Mouse (Mus musculus) kidney, postnatal 36 days (tissue): ENCODE results near the gene Pole2.

Experiments used
- DNase-seq, 2 experiments: peaks; one replicate each; pipeline ENCODE4 v3.0.0; 2021 to 2022; ENCODE audit warnings: mixed read lengths in 2 of 2

Pole2 gene

DNA sequence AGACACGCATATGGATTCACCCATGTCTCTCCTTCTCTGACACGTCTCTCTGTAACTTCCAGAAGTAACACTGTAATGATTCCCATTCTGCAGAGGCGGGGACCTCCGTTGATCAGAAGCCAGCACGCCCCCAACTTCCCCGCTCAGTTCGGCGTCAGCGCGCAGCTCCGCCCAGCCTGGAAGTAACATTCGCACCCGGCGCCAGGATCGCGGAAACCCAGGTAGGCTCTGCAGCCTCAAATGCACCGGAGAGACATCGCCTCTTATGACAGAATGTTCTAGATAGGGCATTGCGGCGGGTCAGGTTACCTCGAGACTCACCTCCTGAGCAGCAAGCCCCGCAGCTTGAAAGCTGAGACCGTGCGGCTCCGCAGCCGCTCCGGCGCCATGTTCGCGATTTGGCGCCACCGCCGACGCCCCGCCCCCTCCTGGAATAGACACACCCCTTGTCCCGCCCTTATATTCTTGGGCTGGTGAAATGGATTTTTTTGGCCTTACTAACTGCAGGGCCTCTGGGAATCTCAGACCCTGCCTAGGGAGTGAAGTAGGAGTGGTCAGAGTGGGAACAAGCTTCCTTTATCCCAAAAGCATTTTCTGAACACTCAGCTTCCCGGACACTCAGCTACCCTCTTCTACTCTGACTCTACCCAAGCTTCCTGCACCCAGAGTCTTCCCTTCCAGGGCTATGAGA lies at the start of gene Pole2:
Gene Pole2 (minus strand): TSS at position 420 of the 691 bp plus-strand sequence.
- peak; percentile 87 to 95 for DNase-seq

DNA sequence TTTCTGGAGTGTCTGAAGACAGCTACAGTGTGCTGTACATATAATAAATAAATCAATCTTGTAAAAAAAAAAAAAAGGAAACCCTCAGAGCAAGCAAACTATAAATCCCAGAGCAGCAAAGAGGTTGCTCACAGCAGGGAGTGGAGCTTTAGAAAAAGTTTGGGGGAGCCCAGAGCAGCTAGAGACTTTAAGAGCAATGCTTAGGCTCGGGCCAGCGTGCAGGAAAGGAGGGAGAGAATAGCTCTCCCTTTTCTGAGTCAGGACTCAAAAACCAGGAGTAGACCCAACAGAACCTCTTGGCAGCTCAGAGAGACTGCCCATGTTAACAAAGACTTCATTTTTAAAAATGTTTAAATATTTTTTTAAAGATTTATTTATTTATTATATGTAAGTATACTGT lies 41.0 kb upstream of the Pole2 start:
- no peak for DNase-seq

DNA sequence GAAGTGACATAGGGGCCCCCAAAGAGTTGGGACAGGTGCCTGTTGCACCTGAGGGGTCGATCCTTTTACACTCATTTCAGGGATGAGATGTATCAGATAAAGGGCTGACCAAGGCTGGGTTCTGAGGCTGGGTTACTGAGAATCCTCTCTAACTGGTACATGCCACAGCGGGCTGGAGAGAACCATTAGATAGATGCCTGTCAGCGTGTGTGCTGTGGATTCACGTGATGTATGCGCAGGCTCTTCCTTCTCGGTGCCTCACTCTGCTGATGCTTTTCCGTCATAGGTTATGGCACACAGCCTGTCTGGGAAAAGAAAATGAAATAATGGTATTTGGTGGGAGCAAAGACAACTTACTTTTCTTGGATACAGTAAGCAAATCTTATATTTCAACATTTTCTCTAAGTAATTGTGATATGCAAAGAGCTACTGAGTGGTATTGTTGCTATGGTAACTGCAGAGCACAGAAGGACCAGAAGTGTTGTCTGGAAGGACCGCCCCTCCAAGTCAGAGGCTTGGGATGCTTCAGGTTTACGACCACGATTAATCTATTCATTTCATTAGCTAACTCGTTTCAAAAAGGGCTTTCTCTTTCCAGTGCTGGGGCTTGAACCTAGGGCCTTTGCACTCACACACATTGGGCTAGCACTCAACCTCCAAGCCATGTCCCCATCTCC lies 40.1 kb upstream of the Pole2 start:
- no peak for DNase-seq

DNA sequence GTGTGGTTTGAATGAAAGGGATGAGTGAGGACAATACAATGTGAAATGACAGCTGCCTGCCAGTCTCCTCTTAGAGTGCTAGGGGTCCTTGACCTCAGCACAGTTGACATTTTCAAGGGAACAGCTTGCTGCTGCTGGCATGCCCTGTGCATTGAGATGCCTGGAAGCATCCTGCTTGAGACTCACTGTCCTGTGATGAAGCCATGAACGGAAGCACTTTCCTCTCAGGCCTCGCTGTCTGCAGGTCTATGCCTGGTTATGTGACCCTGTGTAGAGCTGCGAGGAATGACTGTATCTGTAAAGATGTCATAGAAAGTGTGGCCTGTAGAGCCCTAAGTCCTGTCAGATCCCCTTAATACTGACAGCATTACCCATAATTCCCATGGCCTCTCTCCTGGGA lies 37.0 kb upstream of the Pole2 start:
- DNase-seq: no peak

DNA sequence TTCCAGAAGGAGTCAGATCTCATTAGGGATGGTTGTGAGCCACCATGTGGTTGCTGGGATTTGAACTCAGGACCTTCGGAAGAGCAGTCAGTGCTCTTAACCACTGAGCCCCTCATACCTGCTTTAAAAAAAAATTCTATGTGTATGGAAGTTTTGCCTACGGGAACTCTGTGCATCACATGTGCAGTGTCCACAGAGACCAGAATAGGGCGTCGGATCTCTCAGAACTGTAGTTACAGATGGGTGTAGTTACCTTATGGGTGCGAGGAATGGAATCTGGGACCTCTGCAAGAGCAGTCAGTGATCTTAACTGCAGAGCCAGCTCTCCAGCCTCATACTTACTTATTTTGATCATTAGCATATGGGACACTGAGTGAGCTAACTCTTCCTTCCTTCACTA lies 34.3 kb upstream of the Pole2 start:
- DNase-seq: no peak

DNA sequence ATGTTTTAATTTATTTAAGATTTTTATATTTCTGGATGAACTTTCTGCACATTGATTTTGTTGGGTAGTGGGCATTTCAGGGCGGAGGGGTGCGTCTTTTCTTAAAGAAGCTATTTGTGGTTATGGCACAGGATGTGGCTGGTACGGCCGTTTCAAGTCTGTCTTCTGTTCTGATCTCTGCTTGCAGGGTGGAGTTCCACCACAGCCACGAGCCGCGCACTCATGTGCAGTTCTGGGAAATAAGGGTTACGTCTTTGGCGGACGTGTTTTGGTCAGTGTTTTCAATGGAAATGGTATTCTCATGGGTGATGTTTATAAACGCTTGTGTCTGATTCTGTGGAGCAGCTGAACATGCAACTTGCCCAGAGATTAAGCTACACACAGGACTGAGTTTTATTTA lies 29.8 kb upstream of the Pole2 start:
- no peak for DNase-seq

DNA sequence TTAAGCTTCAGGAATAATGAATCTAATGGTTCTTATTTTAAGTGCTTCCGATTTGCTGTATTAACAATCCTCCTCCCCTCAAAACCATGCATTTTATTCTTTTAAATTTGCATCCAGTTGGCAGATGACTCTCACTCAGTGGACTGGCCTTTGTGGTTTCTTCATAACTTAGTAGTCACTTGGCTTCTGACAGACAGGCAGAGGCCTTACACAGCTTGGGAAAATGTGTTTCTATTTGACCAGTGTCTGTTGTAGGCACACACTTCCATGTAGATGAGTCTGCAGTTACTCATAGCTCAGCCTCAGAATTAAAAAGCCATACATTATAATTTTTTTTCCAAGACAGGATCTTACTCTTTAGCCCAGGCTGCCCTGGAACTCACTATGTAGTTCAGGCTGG lies 25.8 kb upstream of the Pole2 start:
- no peak for DNase-seq

DNA sequence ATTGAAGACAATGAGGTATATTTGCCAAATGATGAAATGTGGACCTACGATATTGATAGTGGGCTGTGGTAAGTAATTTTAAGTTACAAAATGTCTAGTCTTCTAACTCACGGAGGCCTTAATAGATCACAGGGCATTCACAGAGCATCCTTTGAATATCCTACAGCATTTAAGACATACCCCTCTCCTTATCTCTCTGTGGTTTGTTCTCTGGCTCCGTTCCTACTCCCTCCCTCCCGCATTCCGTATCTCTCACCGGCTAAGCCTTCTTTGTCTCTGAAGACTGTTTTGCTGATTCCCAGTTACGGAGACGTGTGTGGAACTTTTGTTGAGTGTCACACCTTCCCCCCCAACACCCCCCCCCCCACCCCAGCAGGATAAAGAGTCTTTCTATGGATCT lies 22.8 kb upstream of the Pole2 start:
- no peak for DNase-seq

DNA sequence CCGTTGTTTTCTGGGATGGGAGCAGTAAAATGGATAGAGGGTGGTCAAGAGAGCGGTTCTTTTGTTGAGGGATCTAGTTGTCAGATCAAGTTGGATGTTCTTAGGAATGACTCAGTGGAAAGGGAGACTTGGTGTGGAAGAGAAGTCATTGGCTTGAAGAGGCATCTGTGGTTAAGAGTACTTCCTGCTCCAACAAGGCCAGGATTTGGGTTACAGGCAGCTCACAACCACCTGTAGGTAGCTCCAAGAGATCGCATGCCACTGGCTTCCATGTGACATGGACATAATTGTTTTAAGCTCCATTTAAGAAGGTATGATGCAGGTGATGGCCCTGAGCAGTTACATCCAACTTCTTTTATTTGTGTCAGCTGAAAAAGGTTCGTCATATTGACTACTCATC lies 21.8 kb upstream of the Pole2 start:
- DNase-seq: no peak

DNA sequence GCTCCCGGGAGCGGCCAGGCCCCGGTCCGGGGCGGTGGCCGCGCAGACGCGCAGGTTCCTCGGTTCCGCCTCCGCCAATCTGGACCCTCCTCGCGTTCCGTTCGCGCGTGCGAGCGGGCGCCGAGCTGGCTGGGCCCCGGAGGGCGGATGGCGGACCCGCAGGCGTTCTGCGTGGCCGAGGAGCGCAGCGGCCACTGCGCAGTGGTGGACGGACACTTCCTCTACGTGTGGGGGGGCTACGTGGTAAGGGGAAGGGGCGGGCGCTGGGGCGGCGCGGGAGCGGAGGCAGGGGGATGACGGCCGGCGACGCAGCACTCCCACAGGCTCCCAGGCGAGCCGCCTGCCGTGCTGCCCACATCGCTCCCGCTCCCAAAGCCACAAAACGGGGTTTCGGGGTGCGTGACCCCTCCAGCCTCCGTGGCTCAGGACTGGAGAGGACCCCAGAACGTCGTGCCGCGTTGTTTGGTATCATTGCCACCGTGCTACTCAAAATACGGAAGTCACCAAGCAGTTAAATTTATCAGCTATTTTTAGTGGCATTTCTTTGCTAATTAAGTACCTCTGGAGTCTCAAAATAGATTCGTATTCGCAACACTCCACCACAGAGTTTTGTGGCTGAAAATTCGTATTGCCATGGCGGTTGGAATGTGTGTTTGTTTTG lies 13.9 kb upstream of the Pole2 start:
- DNase-seq: peak; percentile 67 to 83

DNA sequence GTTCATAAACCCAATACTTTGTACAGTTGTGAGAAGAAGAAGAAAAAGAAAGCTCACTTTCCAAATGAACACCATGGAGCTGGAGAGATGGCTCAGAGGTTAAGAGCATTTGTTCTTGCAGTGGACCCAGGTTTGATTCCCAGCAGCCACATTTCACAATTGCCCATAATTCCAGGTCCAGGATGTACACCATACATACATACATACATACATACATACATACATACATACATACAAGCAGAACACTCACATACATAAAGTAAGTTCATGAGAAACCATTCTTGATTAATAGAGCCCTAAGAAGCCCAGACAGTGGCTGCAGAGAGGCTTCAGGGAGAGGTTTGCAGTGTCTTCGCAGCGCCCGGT lies 13.4 kb upstream of the Pole2 start:
- no peak for DNase-seq

DNA sequence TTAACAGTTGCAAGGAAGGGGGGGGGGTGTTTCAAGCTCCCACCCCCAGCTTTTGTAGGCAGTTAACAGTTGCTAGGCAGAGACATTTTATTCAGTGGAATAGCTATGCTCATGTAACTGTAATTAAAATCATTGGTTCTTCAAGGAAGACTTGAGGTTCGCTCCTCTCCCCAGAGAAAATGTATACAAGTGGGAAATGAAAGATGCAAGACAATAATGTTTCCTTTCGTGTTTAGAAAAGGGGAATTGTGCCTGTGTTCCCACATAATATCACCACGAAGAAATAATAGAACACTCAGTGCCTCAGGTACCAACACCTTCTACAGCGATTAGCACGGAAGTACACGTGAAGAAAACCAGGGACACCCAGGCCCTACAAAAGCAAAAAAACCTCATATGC lies 12.9 kb upstream of the Pole2 start, which contains the start of gene Klhdc1:
Gene Klhdc1 (plus strand): TSS at position 301 of the 400 bp plus-strand sequence.
- DNase-seq: no peak

DNA sequence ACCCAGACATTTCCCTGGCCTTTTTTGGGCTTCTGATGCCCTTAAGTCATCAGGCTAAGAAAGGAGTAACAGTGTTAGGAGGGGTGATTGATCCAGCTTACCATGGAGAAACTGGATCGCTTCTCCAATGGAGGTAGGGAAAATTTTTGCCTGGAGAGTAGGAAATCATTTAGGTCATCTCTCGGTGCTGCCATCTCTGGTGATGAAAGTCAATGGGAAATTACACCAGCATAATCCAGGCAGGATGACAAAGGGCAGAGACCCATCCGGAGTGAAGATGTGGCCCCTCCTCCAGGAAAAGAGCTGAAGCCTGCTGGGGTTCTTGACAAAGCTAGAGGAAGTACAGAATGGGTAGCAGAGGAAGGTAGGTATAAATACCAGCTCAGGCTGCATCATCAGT lies 10.3 kb upstream of the Pole2 start:
- DNase-seq: peak; percentile 7 to 23

DNA sequence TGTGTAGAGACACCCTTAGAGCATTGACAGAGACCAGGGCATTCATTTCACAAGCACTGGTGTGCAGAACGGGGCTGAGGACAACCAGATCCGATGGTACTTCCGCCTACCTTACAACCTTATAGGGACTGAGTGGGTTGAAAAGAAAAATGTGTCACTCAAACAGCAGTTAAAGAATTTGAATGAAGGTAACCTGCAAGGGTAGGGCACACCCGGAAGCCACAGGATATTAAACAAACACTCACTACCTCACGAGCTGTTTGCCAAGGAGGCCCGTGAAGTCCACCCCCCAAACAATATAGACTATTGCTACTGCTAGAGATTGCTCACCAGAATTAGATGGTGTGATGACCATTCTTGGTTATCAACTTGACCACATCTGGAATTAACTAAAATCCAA lies 7.8 kb upstream of the Pole2 start:
- no peak for DNase-seq

DNA sequence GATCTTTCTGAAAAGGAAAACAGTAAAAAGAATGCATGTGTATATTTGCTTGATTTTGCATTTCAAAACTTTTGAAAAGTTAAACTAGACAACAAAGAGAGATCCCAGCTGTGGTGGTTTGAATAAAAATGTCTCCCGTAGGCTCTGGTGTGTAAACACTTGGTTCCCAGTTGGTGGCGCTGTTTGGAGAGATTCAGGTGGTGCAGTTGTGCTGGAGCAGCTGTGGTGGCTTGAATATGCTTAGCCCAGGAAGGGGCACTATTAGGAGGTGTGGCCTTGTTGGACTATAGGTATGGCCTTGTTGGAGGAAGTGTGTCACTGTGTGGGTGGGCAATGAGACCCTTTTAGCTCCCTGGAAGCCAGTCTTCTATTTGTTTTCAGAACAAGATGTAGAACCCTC lies 1.3 kb upstream of the Pole2 start:
- peak in 1 of 2 experiments; percentile 50 for DNase-seq

DNA sequence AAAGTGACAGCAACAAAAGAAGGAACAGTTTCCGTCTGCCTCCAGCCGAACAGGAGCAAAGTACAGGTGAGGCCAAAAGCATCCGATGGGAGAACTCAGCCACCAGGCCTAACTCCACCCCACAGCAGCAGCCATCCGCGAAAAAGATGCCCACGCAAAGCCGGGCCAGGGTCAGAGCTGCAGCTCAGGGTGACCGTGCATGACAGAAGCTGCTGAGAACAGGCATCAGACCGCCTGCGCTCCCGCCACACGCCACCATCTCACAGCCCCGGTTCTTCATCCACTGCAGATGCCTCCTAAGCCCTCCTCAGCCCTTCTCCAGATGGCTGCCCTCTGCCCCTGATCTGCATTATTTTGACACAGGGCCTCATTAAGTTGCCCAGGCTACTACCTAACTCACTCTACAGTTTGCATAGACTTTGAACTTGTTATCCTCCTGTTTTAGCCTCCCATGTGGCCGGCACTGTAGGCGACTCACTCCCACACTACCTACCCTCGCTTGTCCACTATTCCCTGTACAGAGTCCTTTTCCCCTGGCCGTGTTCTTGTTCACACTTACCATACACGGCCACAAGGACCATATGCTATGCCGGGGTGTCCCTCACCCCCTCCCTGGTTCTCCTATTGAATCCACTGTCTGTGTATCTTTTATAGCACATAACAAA lies 7.2 kb downstream of the Pole2 start:
- DNase-seq: peak in 1 of 2 experiments; percentile 54

DNA sequence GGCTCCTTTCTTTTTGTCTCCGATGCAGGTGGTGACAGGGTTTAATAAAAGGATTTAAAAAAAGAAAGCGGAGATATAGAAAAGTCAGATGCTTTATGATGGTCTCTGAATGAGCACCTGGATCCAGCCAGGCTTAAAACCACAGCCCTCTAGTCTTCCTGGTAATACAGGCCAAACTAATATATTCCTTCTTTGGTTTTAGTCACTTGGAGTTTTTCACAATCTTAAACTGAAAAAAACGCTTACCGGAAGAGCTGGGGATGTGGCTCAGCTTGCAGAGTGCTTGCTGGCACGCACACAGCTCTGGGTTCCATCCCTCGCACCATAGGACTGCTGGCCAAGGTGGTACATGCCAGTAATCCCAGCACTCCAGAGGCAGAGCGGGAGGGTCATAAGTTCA lies 11.4 kb downstream of the Pole2 start:
- DNase-seq: no peak

DNA sequence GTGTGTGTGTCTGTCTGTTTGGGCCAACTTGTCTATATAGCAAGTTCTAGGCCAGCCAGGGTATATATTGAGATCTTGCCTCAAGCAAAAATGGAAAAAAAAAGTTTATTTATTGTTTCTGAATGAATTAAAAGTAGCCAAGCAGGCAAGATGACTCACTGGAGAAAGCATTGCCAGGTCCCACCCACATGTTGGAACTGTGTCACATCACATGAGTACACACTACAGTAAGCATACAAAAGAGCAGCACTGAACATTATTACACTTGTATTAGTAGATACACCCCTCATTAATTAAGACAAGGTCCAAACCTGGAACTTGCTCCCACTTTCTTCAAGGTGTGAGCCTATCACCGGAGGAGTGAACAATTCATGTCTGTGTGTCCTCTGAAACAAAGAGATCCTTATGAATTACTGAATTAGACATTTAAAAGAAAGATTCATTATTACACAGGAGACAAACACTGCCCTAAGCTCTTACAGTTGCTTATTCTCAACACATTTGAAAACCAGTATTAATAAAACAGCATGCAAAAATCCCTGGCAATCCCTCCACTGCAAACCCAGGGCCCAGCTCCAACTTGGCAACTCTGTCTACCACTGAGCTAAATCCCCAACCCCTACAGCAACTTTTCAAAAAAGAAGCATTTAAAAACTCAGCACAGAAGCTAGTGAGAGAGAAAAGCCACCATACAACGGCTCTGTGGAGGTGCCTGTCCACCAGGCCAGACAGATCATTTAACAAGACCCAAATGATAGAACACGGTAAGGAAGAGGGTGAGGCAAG lies 12.8 kb downstream of the Pole2 start:
- no peak for DNase-seq

DNA sequence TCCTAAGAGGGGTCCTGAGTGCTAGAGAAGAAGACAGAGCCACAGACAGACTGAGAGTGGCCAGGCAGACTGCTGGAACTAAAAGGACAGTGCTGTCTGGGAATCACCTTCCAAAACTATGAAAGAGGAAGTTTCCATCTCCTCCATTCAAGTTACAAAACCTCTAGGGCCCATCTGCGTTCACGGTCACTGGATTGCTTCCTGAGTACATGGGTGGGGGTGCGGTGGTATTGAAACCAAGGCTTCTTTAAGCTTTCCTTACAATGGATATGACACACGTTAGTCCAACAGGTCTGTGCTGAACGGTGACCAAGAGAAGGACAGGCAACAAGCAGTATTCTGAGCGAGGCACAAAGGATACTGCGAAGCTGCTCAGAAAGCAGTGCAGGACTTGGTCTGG lies 13.6 kb downstream of the Pole2 start:
- DNase-seq: no peak

DNA sequence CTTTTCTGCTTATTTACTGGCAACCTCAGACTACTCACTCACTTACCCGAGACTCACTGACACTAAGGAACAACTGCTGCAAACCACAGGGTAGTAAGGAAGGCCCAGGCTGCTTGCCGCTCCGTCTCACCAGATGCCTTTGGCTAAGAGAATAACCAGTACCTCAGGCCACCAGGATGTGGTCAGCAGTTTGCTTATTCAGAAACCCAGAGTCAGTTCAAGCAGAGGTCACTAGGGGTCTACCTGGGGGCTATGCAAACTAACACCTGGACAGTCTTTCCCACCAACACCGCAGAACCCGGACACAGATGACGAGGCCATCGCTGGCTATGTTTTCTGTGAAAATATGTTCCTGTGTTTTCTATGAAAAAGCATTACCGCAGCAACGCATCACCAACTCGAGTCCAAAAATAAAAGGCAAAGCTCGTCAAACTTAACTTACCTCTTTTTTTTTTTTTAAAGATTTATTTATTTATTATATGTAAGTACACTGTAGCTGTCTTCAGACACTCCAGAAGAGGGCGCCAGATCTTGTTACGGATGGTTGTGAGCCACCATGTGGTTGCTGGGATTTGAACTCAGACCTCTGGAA lies 14.7 kb downstream of the Pole2 start:
- DNase-seq: no peak

DNA sequence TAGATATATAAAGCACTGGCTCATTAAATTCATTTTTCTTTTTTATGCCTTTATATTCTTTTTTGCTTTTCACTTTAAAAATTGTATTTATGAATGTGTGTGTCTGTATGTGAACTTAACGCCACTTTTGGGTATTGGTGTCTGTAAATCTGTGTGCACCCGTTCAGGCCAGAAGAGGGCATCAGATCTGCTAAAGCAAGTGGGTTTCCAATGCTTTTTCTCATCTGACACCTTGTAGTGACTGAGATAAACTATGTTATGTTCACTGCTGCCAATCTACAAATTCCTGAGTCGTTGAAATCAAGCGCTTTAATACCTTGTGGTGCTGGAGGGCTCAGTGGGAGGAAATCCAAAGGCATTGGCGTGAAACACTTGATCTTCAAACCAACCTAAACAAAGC lies 16.9 kb downstream of the Pole2 start:
- peak in 1 of 2 experiments; percentile 49 for DNase-seq
